Mouse (Mus musculus) spleen, embryonic (tissue): ENCODE measurements around the gene D930020B18Rik.

ENCODE experiments used
- CTCF ChIA-PET: fragments of 350-600 bp; sonication (Branson Sonifier 250); formaldehyde crosslinking; loops from one replicate; lab custom pipeline; 2022; lab: Charles Lee

D930020B18Rik gene

DNA sequence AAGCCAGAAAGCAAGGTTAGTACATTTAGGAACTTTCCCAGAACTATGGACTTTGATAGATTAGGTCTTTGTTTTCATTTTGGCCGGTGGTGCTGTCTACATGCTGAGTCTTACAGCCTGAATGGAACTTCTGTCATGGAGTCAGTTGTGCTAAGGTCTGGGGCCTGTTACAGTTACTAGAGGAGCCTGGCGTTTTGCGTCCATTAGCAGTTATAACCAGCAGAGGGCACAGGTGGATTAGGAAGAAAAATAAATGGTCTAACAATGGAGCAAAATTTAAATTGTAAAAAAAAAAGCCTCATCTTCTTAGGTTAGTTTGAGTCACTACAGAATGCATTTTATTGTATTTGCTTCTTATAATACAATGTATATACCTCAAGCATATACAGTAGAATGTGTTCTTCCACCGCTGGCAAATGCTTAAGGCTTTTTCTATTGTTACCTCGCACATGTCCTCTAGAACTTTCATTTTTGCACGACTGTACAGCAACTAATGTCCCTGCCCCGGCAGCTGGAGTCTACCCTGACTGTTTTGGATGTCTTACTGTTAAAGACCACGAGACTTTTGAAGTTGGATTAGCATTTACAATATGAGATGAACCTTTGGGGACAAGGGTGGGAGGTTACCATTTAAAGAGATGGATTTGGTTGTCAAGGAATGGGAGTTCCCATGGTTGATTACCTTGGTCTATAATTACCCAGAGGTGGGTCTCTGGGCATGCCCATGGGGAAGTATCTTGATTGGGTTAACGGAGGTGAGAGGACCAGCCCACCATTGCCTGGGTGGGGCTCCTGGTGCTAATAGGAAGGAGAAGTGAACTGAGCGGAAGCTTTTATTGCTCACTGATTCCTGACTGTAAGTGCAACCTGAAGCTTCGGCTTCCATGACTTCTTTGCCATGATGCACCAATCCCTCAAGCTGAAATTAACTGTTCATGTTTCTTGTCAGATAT lies 60.2 kb downstream of the D930020B18Rik start:
- CTCF ChIA-PET, result interaction anchor here (0.8 kb wide), 1 partner anchor 30 kb away, joined by 3 read pairs; no protein-coding TSS in a partner anchor

GRCm38 (mm10) chr10:121703619-121704018 lies 62.2 kb downstream of the D930020B18Rik start:
- CTCF ChIA-PET, result no interaction called here

DNA sequence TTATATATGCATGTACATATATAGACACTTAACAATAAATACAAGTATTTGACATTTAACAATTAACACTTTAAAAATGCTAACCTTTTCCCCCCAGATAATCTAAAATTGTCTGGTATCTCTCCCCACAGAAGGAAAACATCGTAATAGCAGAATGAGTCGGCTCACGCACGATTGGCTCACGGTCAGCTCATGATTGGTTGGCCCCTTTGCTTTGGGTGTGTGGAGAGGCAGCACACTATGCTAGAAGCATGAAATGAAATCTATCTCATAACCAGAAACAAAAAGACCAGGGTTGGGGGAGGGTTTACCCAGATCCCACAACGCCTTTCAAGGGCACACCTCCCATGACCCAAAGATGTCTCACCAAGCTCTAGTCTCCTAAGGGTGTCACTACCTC lies 63.5 kb downstream of the D930020B18Rik start:
- CTCF ChIA-PET, result interaction anchor here (0.7 kb wide), 1 partner anchor 1806 kb away, joined by 3 read pairs; no protein-coding TSS in a partner anchor

GRCm38 (mm10) chr10:121705399-121706163 lies 64.2 kb downstream of the D930020B18Rik start:
- CTCF ChIA-PET, result interaction anchor here (0.7 kb wide), 1 partner anchor 1806 kb away, joined by 3 read pairs; no protein-coding TSS in a partner anchor

DNA sequence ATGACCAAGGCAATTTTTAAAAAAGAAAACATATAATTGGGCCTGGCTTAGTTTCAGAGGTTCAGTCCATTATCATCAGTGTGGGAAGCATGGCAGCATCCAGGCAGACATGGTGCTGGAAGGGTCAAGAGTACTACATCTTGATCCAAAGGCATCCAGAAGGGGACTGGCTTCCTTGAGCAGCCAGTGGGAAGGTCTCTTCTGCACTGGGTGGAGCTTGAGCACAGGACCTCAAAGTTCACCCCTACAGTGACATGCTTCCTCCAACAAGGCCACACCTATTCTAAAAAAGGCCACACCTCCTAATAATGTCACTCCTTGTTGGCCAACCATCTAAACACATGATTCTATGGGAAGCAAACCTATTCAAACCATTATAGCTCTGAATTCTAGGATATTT lies 75.5 kb downstream of the D930020B18Rik start:
- CTCF ChIA-PET, result interaction anchor here (0.6 kb wide), 1 partner anchor 54 kb away, joined by 3 read pairs; no protein-coding TSS in a partner anchor

- CTCF ChIA-PET, result no interaction called here
Observed at GRCm38 (mm10) chr10:121718896-121719585, 77.7 kb downstream of the D930020B18Rik start.

- CTCF ChIA-PET, result no interaction called here
Observed at GRCm38 (mm10) chr10:121720701-121721100, 79.3 kb downstream of the D930020B18Rik start.

GRCm38 (mm10) chr10:121726505-121726904 lies 85.1 kb downstream of the D930020B18Rik start:
- CTCF ChIA-PET, result no interaction called here

- CTCF ChIA-PET, result no interaction called here
Observed at GRCm38 (mm10) chr10:121727151-121727550, 85.8 kb downstream of the D930020B18Rik start.

DNA sequence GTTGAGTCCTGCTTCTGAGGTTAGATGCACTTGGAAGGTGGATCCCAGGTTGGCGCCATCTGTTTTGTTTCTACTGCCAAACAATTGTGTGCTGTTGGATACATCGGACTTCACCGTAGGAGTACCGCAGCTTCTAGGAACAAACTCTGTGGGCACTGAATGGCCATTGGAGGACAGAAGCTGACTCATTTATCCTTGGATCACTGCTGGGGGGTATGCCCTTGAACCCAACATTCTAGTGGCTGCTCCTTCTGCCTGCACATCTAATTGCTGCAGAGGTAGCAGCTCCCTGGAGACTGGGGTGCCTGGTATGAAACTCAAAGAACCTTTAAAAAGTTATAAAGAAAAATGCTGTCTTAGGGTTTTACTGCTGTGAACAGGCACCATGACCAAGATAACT lies 86.8 kb downstream of the D930020B18Rik start:
- CTCF ChIA-PET, result no interaction called here

DNA sequence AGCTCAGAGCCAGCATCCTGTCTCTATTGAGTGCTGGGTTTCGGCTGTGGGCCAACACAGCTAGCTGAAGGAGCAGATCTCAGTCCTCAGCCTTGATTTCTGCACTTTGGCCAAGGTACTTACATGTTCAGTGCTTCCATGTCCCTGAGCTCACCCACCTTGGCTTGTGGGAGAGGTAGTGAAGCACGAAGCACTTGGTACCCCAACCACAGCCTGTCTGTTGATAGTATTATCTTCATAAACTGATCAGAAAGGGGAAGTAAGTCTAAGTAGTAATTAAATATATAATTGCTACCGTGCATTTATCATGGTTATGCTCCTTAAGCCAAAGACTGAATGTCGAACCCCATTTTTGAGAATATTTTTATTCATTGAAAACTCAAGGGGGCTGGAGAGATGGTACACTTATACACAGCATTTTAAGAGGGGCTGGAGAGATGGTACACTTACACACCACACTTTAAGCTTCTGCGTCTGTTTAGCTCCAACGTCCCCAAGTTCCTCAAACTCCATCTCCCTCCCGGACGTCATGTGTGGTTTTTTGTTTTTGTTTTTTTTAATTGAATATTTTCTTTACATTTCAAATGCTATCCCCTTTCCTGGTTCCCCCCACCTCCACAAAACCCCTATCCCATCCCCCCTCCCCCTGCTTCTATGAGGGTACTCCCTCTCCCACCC lies 89.8 kb downstream of the D930020B18Rik start:
- CTCF ChIA-PET, result interaction anchor here (0.8 kb wide), 1 partner anchor 30 kb away, joined by 3 read pairs; no protein-coding TSS in a partner anchor

DNA sequence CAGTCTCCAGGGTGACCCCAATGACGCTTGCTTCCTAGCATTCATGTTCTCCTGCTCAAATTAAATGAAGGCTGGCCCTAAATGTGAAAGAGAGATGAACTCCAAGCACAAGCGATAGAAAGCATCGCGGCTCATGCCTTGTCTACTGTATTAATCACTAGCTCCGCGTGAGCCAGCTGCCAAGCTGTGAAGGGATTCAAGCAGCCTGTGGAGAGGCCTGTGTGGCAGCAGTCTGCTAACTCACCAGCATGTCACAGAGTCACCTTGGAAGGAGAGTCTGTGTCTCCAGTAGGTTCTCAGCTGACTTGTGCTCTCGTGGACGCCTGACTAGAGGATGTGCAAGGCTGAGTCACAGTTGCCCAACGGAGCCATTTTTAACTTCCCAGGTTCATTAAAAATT lies 91.2 kb downstream of the D930020B18Rik start:
- CTCF ChIA-PET, result no interaction called here

GRCm38 (mm10) chr10:121737256-121737655 lies 95.9 kb downstream of the D930020B18Rik start:
- CTCF ChIA-PET, result no interaction called here

GRCm38 (mm10) chr10:121739548-121740505 lies 98.4 kb downstream of the D930020B18Rik start, which contains the start of gene BC048403:
Gene BC048403 (plus strand): TSS chr10:121739937.
- CTCF ChIA-PET, result no interaction called here

- CTCF ChIA-PET, result no interaction called here
Observed at GRCm38 (mm10) chr10:121742336-121742735, 100.9 kb downstream of the D930020B18Rik start.
